Mouse (Mus musculus): Measurements from ENCODE around the gene Cyp39a1. TPM values are rescaled to one million over a fixed set of nuclear protein-coding genes. Genes with fewer than 3 reads are reported as not detected.

Gene Cyp39a1
- polyA plus RNA-seq, 1 experiment from 2014 or later: 31.3 TPM

DNA sequence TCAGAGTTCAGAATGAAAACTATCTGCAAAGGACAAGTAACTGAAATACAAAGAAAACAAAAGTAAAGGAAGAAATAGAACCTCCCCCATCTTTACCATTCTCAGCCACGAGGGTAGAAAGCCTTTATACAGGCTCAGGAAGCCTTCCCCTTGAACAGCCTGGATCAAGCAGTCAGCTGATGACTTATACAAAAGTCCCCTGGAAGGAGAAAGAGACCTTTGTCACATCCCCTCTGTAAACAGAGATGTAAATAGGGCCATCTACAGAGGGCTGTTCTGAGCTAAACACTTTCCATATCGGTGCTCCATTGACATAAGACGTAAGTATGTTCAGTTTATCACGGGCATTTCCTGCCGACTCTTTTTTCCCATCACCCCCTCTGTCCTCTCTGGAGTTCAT, 20.3 kb upstream of the Cyp39a1 start:
- WGBS: 52% methylated on average over 5 of the region's 5 CpGs
- no peak for ATAC-seq (ENCODE audit: insufficient number of reproducible peaks, insufficient read depth, low FRiP score, low TSS enrichment)
- Histone ChIP-seq H3K4me1 (no peaks in the 10 kb centered on the region), H3K27me3 (no peaks in the 10 kb centered on the region), H3K36me3 (peaks cover 44% of the 10 kb centered on the region), H3K9ac (no peak overlapping the region), H3K4me3 (no peak overlapping the region), H3K4me2 (replicated peaks) (no peak overlapping the region), H3K9me3 (no peaks in the 10 kb centered on the region), H3K27ac (no peak overlapping the region)

GRCm38 (mm10) chr17:43649641-43650436, 17.4 kb upstream of the Cyp39a1 start:
- H3K4me3 ChIP-seq: no peak overlapping the region
- H3K9ac ChIP-seq: no peak overlapping the region
- H3K27ac ChIP-seq: no peak overlapping the region
- peaks cover 44% of the 10 kb centered on the region for H3K36me3 ChIP-seq
- 78% methylated on average over 10 of the region's 10 CpGs for WGBS
- no peaks in the 10 kb centered on the region for H3K9me3 ChIP-seq
- no peak overlapping the region for H3K4me2 ChIP-seq (replicated peaks)
- no peaks in the 10 kb centered on the region for H3K4me1 ChIP-seq
- H3K27me3 ChIP-seq: no peaks in the 10 kb centered on the region
- ATAC-seq (ENCODE audit: insufficient number of reproducible peaks, insufficient read depth, low FRiP score, low TSS enrichment): no peak

DNA sequence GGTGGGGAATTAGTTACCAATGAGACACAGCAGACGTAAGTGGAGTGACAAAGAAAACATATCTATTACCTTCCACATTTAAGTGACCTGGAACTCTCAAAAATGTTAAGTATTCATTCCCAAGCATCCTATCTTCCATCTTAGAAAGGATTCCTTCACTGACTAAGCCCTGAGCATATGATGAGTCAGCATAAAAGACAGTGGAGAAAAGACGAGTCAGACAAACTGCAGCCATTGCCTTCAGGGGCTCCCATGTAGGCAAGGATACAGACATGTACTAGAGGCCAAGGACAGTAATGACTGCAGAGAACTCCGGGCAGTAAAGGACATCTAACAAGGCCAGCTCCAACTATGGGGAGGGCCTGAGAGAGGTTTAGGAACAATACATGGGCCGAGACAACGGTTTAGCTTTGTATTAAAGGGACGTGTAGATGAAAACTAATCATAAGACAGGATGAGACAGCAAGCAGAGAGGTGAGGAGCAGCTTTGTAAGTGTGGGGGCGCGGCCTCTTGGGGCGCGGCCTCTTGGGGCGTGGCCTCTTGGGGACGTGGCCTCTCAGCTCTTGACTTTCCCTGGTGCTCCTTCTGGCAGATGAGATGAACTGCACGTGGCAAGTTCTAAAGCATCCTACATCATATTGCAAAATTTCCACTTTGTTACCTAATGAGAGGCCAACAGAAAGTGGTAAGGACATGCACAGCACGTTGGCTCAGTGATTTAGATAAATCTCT, 15.7 kb upstream of the Cyp39a1 start:
- Histone ChIP-seq H3K4me2 (replicated peaks) (no peak overlapping the region), H3K9me3 (no peaks in the 10 kb centered on the region), H3K27ac (no peak overlapping the region), H3K36me3 (peaks cover 33% of the 10 kb centered on the region), H3K4me3 (no peak overlapping the region), H3K9ac (no peak overlapping the region), H3K4me1 (no peaks in the 10 kb centered on the region), H3K27me3 (no peaks in the 10 kb centered on the region)
- no peak for ATAC-seq (ENCODE audit: insufficient number of reproducible peaks, insufficient read depth, low FRiP score, low TSS enrichment)
- 71% methylated on average over 14 of the region's 14 CpGs for WGBS

- no peaks in the 10 kb centered on the region for H3K9me3 ChIP-seq
- ATAC-seq (ENCODE audit: insufficient number of reproducible peaks, insufficient read depth, low FRiP score, low TSS enrichment): peak; percentile 96
- 1% methylated on average over 41 of the region's 41 CpGs for WGBS
- H3K4me1 ChIP-seq: peaks cover 21% of the 10 kb centered on the region
- peaks cover 11% of the 10 kb centered on the region for H3K36me3 ChIP-seq
- peak within 1 kb of the TSS; percentile 82 for H3K4me3 ChIP-seq
- H3K9ac ChIP-seq: peak within 1 kb of the TSS; percentile 74
- H3K27ac ChIP-seq: peak within 1 kb of the TSS; percentile 67; the same call in 1 of the 2 replicates
- no peaks in the 10 kb centered on the region for H3K27me3 ChIP-seq
- peak within 1 kb of the TSS; percentile 70 for H3K4me2 ChIP-seq (replicated peaks)
These were observed 492 bp upstream of the Cyp39a1 start, which contains the start of gene Slc25a27 for GRCm38 (mm10) chr17:43666576-43667289. TSS of gene Slc25a27 (minus strand) at chr17:43667214.

GRCm38 (mm10) chr17:43669145-43669695, 2.0 kb downstream of the Cyp39a1 start:
- WGBS: 74% methylated on average over 6 of the region's 6 CpGs
- H3K4me3 ChIP-seq: no peak overlapping the region

DNA sequence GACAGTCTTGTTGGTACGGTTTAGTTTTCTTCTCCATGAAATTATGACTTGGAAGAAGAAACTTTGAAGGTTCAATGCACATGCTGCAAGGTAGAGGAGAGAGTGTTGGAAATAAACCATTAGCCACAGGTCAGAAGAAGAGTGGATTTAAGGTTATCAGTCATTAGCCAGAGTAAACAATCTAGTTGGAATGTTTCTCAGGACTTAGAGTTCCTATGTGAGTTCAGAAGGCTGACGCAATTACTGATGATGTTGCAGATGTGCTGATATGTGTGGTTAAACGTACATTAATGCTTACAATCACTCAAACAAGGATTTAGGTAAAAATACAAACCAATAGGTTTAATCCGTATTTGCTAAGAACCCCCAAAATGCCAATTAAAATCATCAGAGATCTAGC, 4.7 kb downstream of the Cyp39a1 start:
- no peak overlapping the region for H3K4me3 ChIP-seq
- peaks cover 10% of the 10 kb centered on the region for H3K4me1 ChIP-seq
- no peak overlapping the region for H3K27ac ChIP-seq
- no peaks in the 10 kb centered on the region for H3K36me3 ChIP-seq
- no peak overlapping the region for H3K4me2 ChIP-seq (replicated peaks)
- H3K9ac ChIP-seq: no peak overlapping the region
- no peaks in the 10 kb centered on the region for H3K27me3 ChIP-seq
- H3K9me3 ChIP-seq: no peaks in the 10 kb centered on the region
- 90% methylated on average over 4 of the region's 4 CpGs for WGBS
- no peak for ATAC-seq (ENCODE audit: insufficient number of reproducible peaks, insufficient read depth, low FRiP score, low TSS enrichment)

More at GRCm38 (mm10) chr17:43669145-43669695, 2.0 kb downstream of the Cyp39a1 start:
- no peaks in the 10 kb centered on the region for H3K36me3 ChIP-seq
- peaks cover 21% of the 10 kb centered on the region for H3K4me1 ChIP-seq
- ATAC-seq (ENCODE audit: insufficient number of reproducible peaks, insufficient read depth, low FRiP score, low TSS enrichment): no peak
- H3K9ac ChIP-seq: no peak overlapping the region
- no peaks in the 10 kb centered on the region for H3K27me3 ChIP-seq
- peak overlapping the region; percentile 56 for H3K4me2 ChIP-seq (replicated peaks)
- H3K9me3 ChIP-seq: no peaks in the 10 kb centered on the region
- H3K27ac ChIP-seq: no peak overlapping the region

- Histone ChIP-seq H3K4me3 (no peak overlapping the region), H3K4me1 (no peaks in the 10 kb centered on the region), H3K9ac (no peak overlapping the region), H3K36me3 (peaks cover 6% of the 10 kb centered on the region; the same call in 1 of the 2 replicates), H3K27me3 (no peaks in the 10 kb centered on the region), H3K27ac (no peak overlapping the region), H3K9me3 (no peaks in the 10 kb centered on the region), H3K4me2 (replicated peaks) (no peak overlapping the region)
- 100% methylated on average over 1 of the region's 1 CpGs for WGBS
- ATAC-seq (ENCODE audit: insufficient number of reproducible peaks, insufficient read depth, low FRiP score, low TSS enrichment): no peak
These were observed 8.0 kb downstream of the Cyp39a1 start for GRCm38 (mm10) chr17:43675228-43675627.

- no peak for ATAC-seq (ENCODE audit: insufficient number of reproducible peaks, insufficient read depth, low FRiP score, low TSS enrichment)
- no peaks in the 10 kb centered on the region for H3K4me1 ChIP-seq
- peaks cover 6% of the 10 kb centered on the region; the same call in 1 of the 2 replicates for H3K36me3 ChIP-seq
- H3K27me3 ChIP-seq: no peaks in the 10 kb centered on the region
- H3K4me2 ChIP-seq (replicated peaks): no peak overlapping the region
- H3K9me3 ChIP-seq: no peaks in the 10 kb centered on the region
- no peak overlapping the region for H3K9ac ChIP-seq
- no peak overlapping the region for H3K27ac ChIP-seq
- no peak overlapping the region for H3K4me3 ChIP-seq
- WGBS: 90% methylated on average over 1 of the region's 1 CpGs
These were observed 9.0 kb downstream of the Cyp39a1 start for GRCm38 (mm10) chr17:43676241-43676640.

DNA sequence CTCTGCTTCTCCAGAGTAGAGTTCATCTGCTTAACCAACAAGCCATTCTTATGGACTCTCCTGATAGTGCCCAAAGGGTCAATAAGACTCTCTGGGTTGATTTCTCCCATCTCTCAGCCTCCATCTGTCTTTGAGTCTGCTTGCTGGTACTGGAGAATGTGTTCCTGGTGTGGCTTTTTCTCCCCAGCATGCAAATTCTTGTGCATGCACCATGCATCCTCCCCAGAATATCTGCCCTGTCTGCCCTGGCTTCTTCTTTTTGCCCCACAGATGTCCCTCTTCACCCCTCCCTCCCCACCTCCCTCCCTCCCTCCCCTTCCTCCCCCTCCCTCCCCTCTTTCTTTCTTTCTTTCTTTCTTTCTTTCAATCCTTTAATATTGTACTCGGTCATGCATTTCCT, 10.1 kb downstream of the Cyp39a1 start:
- H3K4me2 ChIP-seq (replicated peaks): no peak overlapping the region
- H3K36me3 ChIP-seq: peaks cover 10% of the 10 kb centered on the region
- no peak overlapping the region for H3K27ac ChIP-seq
- no peaks in the 10 kb centered on the region for H3K9me3 ChIP-seq
- 57% methylated on average over 1 of the region's 1 CpGs for WGBS
- no peaks in the 10 kb centered on the region for H3K4me1 ChIP-seq
- ATAC-seq (ENCODE audit: insufficient number of reproducible peaks, insufficient read depth, low FRiP score, low TSS enrichment): no peak
- no peak overlapping the region for H3K4me3 ChIP-seq
- H3K9ac ChIP-seq: no peak overlapping the region
- no peaks in the 10 kb centered on the region for H3K27me3 ChIP-seq

DNA sequence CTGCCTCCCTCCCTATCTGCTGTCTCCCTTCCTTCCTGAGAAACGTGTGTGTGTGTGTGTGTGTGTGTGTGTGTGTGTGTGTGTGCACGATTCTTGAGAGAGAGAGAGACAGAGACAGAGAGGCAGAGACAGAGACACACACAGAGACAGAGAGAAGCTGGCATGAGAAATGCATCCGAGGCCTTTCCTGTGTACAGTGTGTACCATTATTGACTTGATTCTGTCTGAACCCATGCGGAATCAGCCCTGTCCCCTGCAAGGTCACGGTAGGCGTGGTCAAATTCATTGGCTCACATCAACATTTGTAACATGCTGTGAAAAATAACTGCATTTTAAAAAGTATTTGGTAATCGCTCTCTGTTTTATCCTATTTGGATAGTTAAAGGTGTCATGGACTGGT, 16.9 kb downstream of the Cyp39a1 start:
- Histone ChIP-seq H3K27me3 (no peaks in the 10 kb centered on the region), H3K9ac (no peak overlapping the region), H3K4me3 (no peak overlapping the region), H3K36me3 (peaks cover 35% of the 10 kb centered on the region), H3K9me3 (no peaks in the 10 kb centered on the region), H3K4me1 (no peaks in the 10 kb centered on the region), H3K4me2 (replicated peaks) (no peak overlapping the region), H3K27ac (no peak overlapping the region)
- ATAC-seq (ENCODE audit: insufficient number of reproducible peaks, insufficient read depth, low FRiP score, low TSS enrichment): no peak
- WGBS: 86% methylated on average over 7 of the region's 7 CpGs

- H3K4me1 ChIP-seq: no peaks in the 10 kb centered on the region
- peaks cover 29% of the 10 kb centered on the region for H3K36me3 ChIP-seq
- H3K9ac ChIP-seq: no peak overlapping the region
- H3K4me2 ChIP-seq (replicated peaks): no peak overlapping the region
- no peaks in the 10 kb centered on the region for H3K9me3 ChIP-seq
- H3K27ac ChIP-seq: no peak overlapping the region
- no peak for ATAC-seq (ENCODE audit: insufficient number of reproducible peaks, insufficient read depth, low FRiP score, low TSS enrichment)
- no peaks in the 10 kb centered on the region for H3K27me3 ChIP-seq
- H3K4me3 ChIP-seq: no peak overlapping the region
- WGBS: 89% methylated on average over 5 of the region's 5 CpGs
These were observed 17.4 kb downstream of the Cyp39a1 start for GRCm38 (mm10) chr17:43684638-43685037.

Measured in embryonic facial prominence, embryonic 12.5 days (tissue).